Mouse (Mus musculus): ENCODE measurements around the gene Rnaseh2a. TPM values are rescaled to one million over a fixed set of nuclear protein-coding genes. Genes with fewer than 3 reads are reported as not detected.
"Not testable (repeated sequence)": the region's sequence is repeated elsewhere in the genome, so short reads cannot be mapped to it uniquely, and the experiment has no call there.

Gene Rnaseh2a
- polyA plus RNA-seq, 1 experiment from 2014 or later = 122 TPM

GRCm38 (mm10) chr8:84911854-84912253 is 57.7 kb downstream of the Rnaseh2a start:
- H3K4me2 ChIP-seq = 0 out of 2 replicates have a peak overlapping the region, but pooled peaks have one; percentile 91
- H3K27me3 ChIP-seq = peaks cover 75% of the 10 kb centered on the region
- peak overlapping the region; percentile 47; the same call in 1 of the 2 replicates for H3K4me3 ChIP-seq (replicated peaks)
- no peak overlapping the region for H3K27ac ChIP-seq
- ATAC-seq (ENCODE audit: insufficient number of reproducible peaks, insufficient read depth, low FRiP score, low TSS enrichment, low read depth) = no peak
- peaks cover 24% of the 10 kb centered on the region for H3K4me1 ChIP-seq (replicated peaks)
- H3K9ac ChIP-seq (replicated peaks) = no peak overlapping the region
- H3K9me3 ChIP-seq = peaks cover 8% of the 10 kb centered on the region
- H3K36me3 ChIP-seq = peaks cover 4% of the 10 kb centered on the region; the same call in 1 of the 2 replicates
- WGBS = 80% methylated on average over 9 of the region's 9 CpGs

GRCm38 (mm10) chr8:84910551-84910950 is 59.0 kb downstream of the Rnaseh2a start:
- Histone ChIP-seq H3K9ac (replicated peaks) (no peak overlapping the region), H3K4me1 (replicated peaks) (peaks cover 24% of the 10 kb centered on the region), H3K4me2 (no peak overlapping the region), H3K27ac (no peak overlapping the region), H3K4me3 (replicated peaks) (no peak overlapping the region), H3K9me3 (peaks cover 8% of the 10 kb centered on the region), H3K27me3 (peaks cover 62% of the 10 kb centered on the region), H3K36me3 (peaks cover 4% of the 10 kb centered on the region; the same call in 1 of the 2 replicates)
- 89% methylated on average over 6 of the region's 6 CpGs for WGBS
- ATAC-seq (ENCODE audit: insufficient number of reproducible peaks, insufficient read depth, low FRiP score, low TSS enrichment, low read depth) = no peak

GRCm38 (mm10) chr8:84909949-84910348 is 59.6 kb downstream of the Rnaseh2a start:
- Histone ChIP-seq H3K27ac (no peak overlapping the region), H3K4me3 (replicated peaks) (no peak overlapping the region), H3K4me2 (0 out of 2 replicates have a peak overlapping the region, but pooled peaks have one; percentile 80), H3K9me3 (peaks cover 8% of the 10 kb centered on the region), H3K36me3 (peaks cover 4% of the 10 kb centered on the region; the same call in 1 of the 2 replicates), H3K4me1 (replicated peaks) (peaks cover 24% of the 10 kb centered on the region), H3K27me3 (peaks cover 57% of the 10 kb centered on the region), H3K9ac (replicated peaks) (no peak overlapping the region)
- no peak for ATAC-seq (ENCODE audit: insufficient number of reproducible peaks, insufficient read depth, low FRiP score, low TSS enrichment, low read depth)
- whole genome bisulfite sequencing = 58% methylated on average over 5 of the region's 5 CpGs

GRCm38 (mm10) chr8:84909162-84909767 is 60.3 kb downstream of the Rnaseh2a start:
- peak overlapping the region; percentile 58 for H3K4me3 ChIP-seq (replicated peaks)
- H3K27me3 ChIP-seq = peaks cover 55% of the 10 kb centered on the region
- H3K9me3 ChIP-seq = peaks cover 4% of the 10 kb centered on the region
- no peak for ATAC-seq (ENCODE audit: insufficient number of reproducible peaks, insufficient read depth, low FRiP score, low TSS enrichment, low read depth)
- no peak overlapping the region for H3K27ac ChIP-seq
- peak overlapping the region; percentile 70; the same call in 1 of the 2 replicates for H3K9ac ChIP-seq (replicated peaks)
- H3K4me1 ChIP-seq (replicated peaks) = peaks cover 24% of the 10 kb centered on the region
- 45% methylated on average over 20 of the region's 20 CpGs for WGBS
- peaks cover 4% of the 10 kb centered on the region; the same call in 1 of the 2 replicates for H3K36me3 ChIP-seq
- peak overlapping the region; percentile 80 for H3K4me2 ChIP-seq

GRCm38 (mm10) chr8:84908421-84909161 is 61.0 kb downstream of the Rnaseh2a start, which contains the start of gene Dnase2a:
Gene Dnase2a, plus strand, starts transcription at chr8:84908560.
- WGBS = under 1% methylated on average over 45 of the region's 45 CpGs
- peaks cover 48% of the 10 kb centered on the region for H3K27me3 ChIP-seq

GRCm38 (mm10) chr8:84907979-84908378 is 61.6 kb downstream of the Rnaseh2a start:
- not testable (repeated sequence) for H3K9ac ChIP-seq (replicated peaks); H3K27ac ChIP-seq; H3K9me3 ChIP-seq; H3K36me3 ChIP-seq; ATAC-seq (ENCODE audit: insufficient number of reproducible peaks, insufficient read depth, low FRiP score, low TSS enrichment, low read depth)
- peaks cover 27% of the 10 kb centered on the region for H3K4me1 ChIP-seq (replicated peaks)
- H3K27me3 ChIP-seq = peaks cover 42% of the 10 kb centered on the region
- peak overlapping the region; percentile 80 for H3K4me2 ChIP-seq
- H3K4me3 ChIP-seq (replicated peaks) = peak overlapping the region; percentile 58
- 25% methylated on average over 7 of the region's 7 CpGs for WGBS

More at GRCm38 (mm10) chr8:84908421-84909161, 61.0 kb downstream of the Rnaseh2a start, which contains the start of gene Dnase2a:
- peak; percentile 87 for ATAC-seq (ENCODE audit: insufficient number of reproducible peaks, insufficient read depth, low FRiP score, low TSS enrichment, low read depth)
- H3K4me3 ChIP-seq (replicated peaks) = peak within 1 kb of the TSS; percentile 58
- peak within 1 kb of the TSS; percentile 80 for H3K4me2 ChIP-seq
- no peaks in the 10 kb centered on the region for H3K9me3 ChIP-seq
- peaks cover 25% of the 10 kb centered on the region for H3K4me1 ChIP-seq (replicated peaks)
- H3K9ac ChIP-seq (replicated peaks) = peak within 1 kb of the TSS; percentile 70
- 0 out of 2 replicates have a peak within 1 kb of the TSS, but pooled peaks have one; percentile 17 for H3K27ac ChIP-seq
- H3K36me3 ChIP-seq = peaks cover 4% of the 10 kb centered on the region; the same call in 1 of the 2 replicates

- ATAC-seq (ENCODE audit: insufficient number of reproducible peaks, insufficient read depth, low FRiP score, low TSS enrichment, low read depth) = no peak
- peaks cover 24% of the 10 kb centered on the region for H3K4me1 ChIP-seq (replicated peaks)
- H3K27ac ChIP-seq = no peak overlapping the region
- WGBS = 83% methylated on average over 8 of the region's 8 CpGs
- no peak overlapping the region for H3K4me3 ChIP-seq (replicated peaks)
- H3K36me3 ChIP-seq = peaks cover 4% of the 10 kb centered on the region; the same call in 1 of the 2 replicates
- peaks cover 37% of the 10 kb centered on the region for H3K27me3 ChIP-seq
- H3K9ac ChIP-seq (replicated peaks) = no peak overlapping the region
- H3K9me3 ChIP-seq = no peaks in the 10 kb centered on the region
- H3K4me2 ChIP-seq = no peak overlapping the region
Measured at GRCm38 (mm10) chr8:84907493-84907892, 62.1 kb downstream of the Rnaseh2a start.

- Histone ChIP-seq H3K9me3 (no peaks in the 10 kb centered on the region), H3K4me2 (no peak overlapping the region), H3K36me3 (peaks cover 4% of the 10 kb centered on the region; the same call in 1 of the 2 replicates), H3K4me3 (replicated peaks) (no peak overlapping the region), H3K27ac (no peak overlapping the region), H3K27me3 (peaks cover 34% of the 10 kb centered on the region), H3K9ac (replicated peaks) (no peak overlapping the region), H3K4me1 (replicated peaks) (peaks cover 25% of the 10 kb centered on the region)
- no peak for ATAC-seq (ENCODE audit: insufficient number of reproducible peaks, insufficient read depth, low FRiP score, low TSS enrichment, low read depth)
- 95% methylated on average over 9 of the region's 9 CpGs for WGBS
Measured at GRCm38 (mm10) chr8:84907037-84907436, 62.5 kb downstream of the Rnaseh2a start.

Small RNAs within 50 kb of the gene (microRNA-seq; reads per million reads assigned to microRNA genes)
- not detected for gene Gm24197

Other genes with a start within 250 kb of the Rnaseh2a start
- gene G430095P16Rik, start 246.8 kb downstream of the Rnaseh2a start, polyA plus RNA-seq (2016; fragmentation: Nextera tagmentation; extraction: Ambion mirVana) = 9.7 and 11.8 TPM in 2 replicates
- 14.5 and 18.1 TPM in 2 replicates for gene Nfix, start 169.4 kb downstream of the Rnaseh2a start, polyA plus RNA-seq (2016; fragmentation: Nextera tagmentation; extraction: Ambion mirVana)
- 4.1 and 5.1 TPM in 2 replicates for gene Dand5, start 146.9 kb downstream of the Rnaseh2a start, polyA plus RNA-seq (2016; fragmentation: Nextera tagmentation; extraction: Ambion mirVana)
- gene Gadd45gip1, start 138.2 kb downstream of the Rnaseh2a start, polyA plus RNA-seq (2016; fragmentation: Nextera tagmentation; extraction: Ambion mirVana) = 46.5 and 48.6 TPM in 2 replicates
- gene Rad23a, start 129.1 kb downstream of the Rnaseh2a start, polyA plus RNA-seq (2016; fragmentation: Nextera tagmentation; extraction: Ambion mirVana) = 104 and 109 TPM in 2 replicates
- 764 and 842 TPM in 2 replicates for gene Calr, start 122.8 kb downstream of the Rnaseh2a start, polyA plus RNA-seq (2016; fragmentation: Nextera tagmentation; extraction: Ambion mirVana)
- 109 and 114 TPM in 2 replicates for gene Farsa, start 112.8 kb downstream of the Rnaseh2a start, polyA plus RNA-seq (2016; fragmentation: Nextera tagmentation; extraction: Ambion mirVana)
- 86.5 and 88.8 TPM in 2 replicates for gene Syce2, start 97.7 kb downstream of the Rnaseh2a start, polyA plus RNA-seq (2016; fragmentation: Nextera tagmentation; extraction: Ambion mirVana)
- 42.8 and 44.9 TPM in 2 replicates for gene Gcdh, start 75.8 kb downstream of the Rnaseh2a start, polyA plus RNA-seq (2016; fragmentation: Nextera tagmentation; extraction: Ambion mirVana)
- gene Klf1, start 67.8 kb downstream of the Rnaseh2a start, polyA plus RNA-seq (2016; fragmentation: Nextera tagmentation; extraction: Ambion mirVana) = 4.3 and 5.1 TPM in 2 replicates
- 12.8 and 14.0 TPM in 2 replicates for gene Dnase2a, start 61.2 kb downstream of the Rnaseh2a start, polyA plus RNA-seq (2016; fragmentation: Nextera tagmentation; extraction: Ambion mirVana)
- gene Mast1, start 32.4 kb downstream of the Rnaseh2a start, polyA plus RNA-seq (2016; fragmentation: Nextera tagmentation; extraction: Ambion mirVana) = 0.33 and 0.60 TPM in 2 replicates
- gene Rtbdn, start 22.8 kb downstream of the Rnaseh2a start, polyA plus RNA-seq (2016; fragmentation: Nextera tagmentation; extraction: Ambion mirVana) = 0.34 and 0.58 TPM in 2 replicates
- not detected in 2 replicates for gene Gm49661, start 334 bp downstream of the Rnaseh2a start, polyA plus RNA-seq (2016; fragmentation: Nextera tagmentation; extraction: Ambion mirVana)
- 1,079 and 1,120 TPM in 2 replicates for gene Prdx2, start 180 bp downstream of the Rnaseh2a start, polyA plus RNA-seq (2016; fragmentation: Nextera tagmentation; extraction: Ambion mirVana)
- 7.6 and 10.5 TPM in 2 replicates for gene Junb, start 9.0 kb upstream of the Rnaseh2a start, polyA plus RNA-seq (2016; fragmentation: Nextera tagmentation; extraction: Ambion mirVana)
- gene Hook2, start 20.8 kb upstream of the Rnaseh2a start, polyA plus RNA-seq (2016; fragmentation: Nextera tagmentation; extraction: Ambion mirVana) = 19.3 and 19.7 TPM in 2 replicates
- not detected in 2 replicates for gene Best2, start 44.8 kb upstream of the Rnaseh2a start, polyA plus RNA-seq (2016; fragmentation: Nextera tagmentation; extraction: Ambion mirVana)
- gene Asna1, start 55.5 kb upstream of the Rnaseh2a start, polyA plus RNA-seq (2016; fragmentation: Nextera tagmentation; extraction: Ambion mirVana) = 134 TPM in 2 replicates
- gene Trir, start 57.1 kb upstream of the Rnaseh2a start, polyA plus RNA-seq (2016; fragmentation: Nextera tagmentation; extraction: Ambion mirVana) = 177 and 182 TPM in 2 replicates
- 30.5 and 31.7 TPM in 2 replicates for gene Tnpo2, start 67.1 kb upstream of the Rnaseh2a start, polyA plus RNA-seq (2016; fragmentation: Nextera tagmentation; extraction: Ambion mirVana)
- gene Fbxw9, start 90.3 kb upstream of the Rnaseh2a start, polyA plus RNA-seq (2016; fragmentation: Nextera tagmentation; extraction: Ambion mirVana) = 27.4 and 29.9 TPM in 2 replicates
- gene Gm5741, start 98.2 kb upstream of the Rnaseh2a start, polyA plus RNA-seq (2016; fragmentation: Nextera tagmentation; extraction: Ambion mirVana) = 1.1 TPM in 1 of 2 replicates, not detected in the other
- 71.5 and 72.3 TPM in 2 replicates for gene Dhps, start 102.0 kb upstream of the Rnaseh2a start, polyA plus RNA-seq (2016; fragmentation: Nextera tagmentation; extraction: Ambion mirVana)
- gene Wdr83os, start 111.0 kb upstream of the Rnaseh2a start, polyA plus RNA-seq (2016; fragmentation: Nextera tagmentation; extraction: Ambion mirVana) = 121 and 123 TPM in 2 replicates
- gene Wdr83, start 111.5 kb upstream of the Rnaseh2a start, polyA plus RNA-seq (2016; fragmentation: Nextera tagmentation; extraction: Ambion mirVana) = 49.9 and 52.2 TPM in 2 replicates
- 24.2 and 28.4 TPM in 2 replicates for gene Man2b1, start 113.5 kb upstream of the Rnaseh2a start, polyA plus RNA-seq (2016; fragmentation: Nextera tagmentation; extraction: Ambion mirVana)
- 2.9 and 3.0 TPM in 2 replicates for gene Zfp791, start 153.3 kb upstream of the Rnaseh2a start, polyA plus RNA-seq (2016; fragmentation: Nextera tagmentation; extraction: Ambion mirVana)
- not detected in 2 replicates for gene Cks1brt, start 182.2 kb upstream of the Rnaseh2a start, polyA plus RNA-seq (2016; fragmentation: Nextera tagmentation; extraction: Ambion mirVana)

Data from limb, embryonic 12.5 days (tissue).